Mouse (Mus musculus): Measurements from ENCODE around the gene Psma1. TPM values are rescaled to one million over a fixed set of nuclear protein-coding genes. Genes with fewer than 3 reads are reported as not detected.

Psma1 gene
- polyA plus RNA-seq, 1 experiment from 2014 or later = 242 TPM

- no peaks in the 10 kb centered on the region for H3K36me3 ChIP-seq (ENCODE audit: control insufficient read depth, insufficient read depth, low read length)
- no peaks in the 10 kb centered on the region for H3K9me3 ChIP-seq (ENCODE audit: control insufficient read depth, low read length)
- no peak overlapping the region for H3K9ac ChIP-seq (ENCODE audit: low read length)
- H3K27ac ChIP-seq (replicated peaks) = no peak overlapping the region
- H3K4me1 ChIP-seq (replicated peaks; ENCODE audit: control insufficient read depth, insufficient read depth) = no peaks in the 10 kb centered on the region
- no peak overlapping the region for H3K4me3 ChIP-seq (ENCODE audit: low read depth, low read length)
- no peak overlapping the region for H3K4me2 ChIP-seq (replicated peaks; ENCODE audit: low read depth)
- no peaks in the 10 kb centered on the region for H3K27me3 ChIP-seq (ENCODE audit: control insufficient read depth, insufficient read depth, low read length)
- ATAC-seq (ENCODE audit: low FRiP score, low TSS enrichment) (0 out of 2 replicates have a peak, but pooled peaks have one; percentile 21), DNase-seq (ENCODE audit: low spot score) (no peak)
- WGBS = 90% methylated on average over 14 of the region's 14 CpGs
- TF ChIP-seq EP300 (optimal IDR thresholded peaks at IDR 0.05) (no peak), CTCF (IDR thresholded peaks at IDR 0.05; ENCODE audit: low read depth) (no peak)
Measured at GRCm38 (mm10) chr7:114284296-114284910, 8.5 kb upstream of the Psma1 start.

- ATAC-seq (ENCODE audit: low FRiP score, low TSS enrichment) = no peak
- H3K4me2 ChIP-seq (replicated peaks; ENCODE audit: low read depth) = no peak overlapping the region
- no peaks in the 10 kb centered on the region for H3K27me3 ChIP-seq (ENCODE audit: control insufficient read depth, insufficient read depth, low read length)
- DNase-seq (ENCODE audit: low spot score) = no peak
- H3K9ac ChIP-seq (ENCODE audit: low read length) = no peak overlapping the region
- no peak overlapping the region for H3K4me3 ChIP-seq (ENCODE audit: low read depth, low read length)
- H3K36me3 ChIP-seq (ENCODE audit: control insufficient read depth, insufficient read depth, low read length) = no peaks in the 10 kb centered on the region
- no peaks in the 10 kb centered on the region for H3K4me1 ChIP-seq (replicated peaks; ENCODE audit: control insufficient read depth, insufficient read depth)
- 77% methylated on average over 9 of the region's 9 CpGs for WGBS
- H3K27ac ChIP-seq (replicated peaks) = no peak overlapping the region
- TF ChIP-seq CTCF (IDR thresholded peaks at IDR 0.05; ENCODE audit: low read depth) (no peak), EP300 (optimal IDR thresholded peaks at IDR 0.05) (no peak)
- H3K9me3 ChIP-seq (ENCODE audit: control insufficient read depth, low read length) = no peaks in the 10 kb centered on the region
Measured at GRCm38 (mm10) chr7:114283006-114283405, 7.1 kb upstream of the Psma1 start.

DNA sequence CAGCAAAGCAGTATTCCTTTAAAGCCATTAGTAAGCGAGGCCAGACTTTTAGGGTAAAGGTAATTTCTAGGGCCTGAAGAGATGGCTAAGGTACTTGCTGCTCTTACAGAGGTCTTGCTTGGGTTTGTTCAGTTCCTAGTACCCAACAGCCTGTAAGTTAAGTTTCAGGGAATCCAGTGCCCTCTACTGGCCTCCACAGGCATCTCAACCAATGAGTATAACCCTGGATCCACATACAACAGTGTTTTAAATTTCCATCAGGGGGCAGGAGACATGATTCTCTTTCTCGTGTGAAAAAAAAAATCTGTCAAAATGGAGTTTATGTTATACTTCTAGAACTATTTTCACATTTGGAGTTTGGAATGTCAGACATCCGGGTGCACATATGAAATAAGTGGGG is 5.8 kb upstream of the Psma1 start:
- H3K4me3 ChIP-seq (ENCODE audit: low read depth, low read length) = no peak overlapping the region
- WGBS = 56% methylated on average over 3 of the region's 3 CpGs
- peak; percentile 45 for DNase-seq (ENCODE audit: low spot score)

GRCm38 (mm10) chr7:114275372-114276004 is 430 bp downstream of the Psma1 start:
- Histone ChIP-seq H3K36me3 (ENCODE audit: control insufficient read depth, insufficient read depth, low read length) (no peaks in the 10 kb centered on the region), H3K27ac (replicated peaks) (peak overlapping the region; percentile 76), H3K27me3 (ENCODE audit: control insufficient read depth, insufficient read depth, low read length) (no peaks in the 10 kb centered on the region), H3K4me3 (ENCODE audit: low read depth, low read length) (peak overlapping the region; percentile 87), H3K4me1 (replicated peaks; ENCODE audit: control insufficient read depth, insufficient read depth) (no peaks in the 10 kb centered on the region), H3K9me3 (ENCODE audit: control insufficient read depth, low read length) (no peaks in the 10 kb centered on the region), H3K4me2 (replicated peaks; ENCODE audit: low read depth) (peak overlapping the region; percentile 84), H3K9ac (ENCODE audit: low read length) (peak overlapping the region; percentile 91)
- 1% methylated on average over 24 of the region's 24 CpGs for WGBS
- no peak for TF ChIP-seq CTCF (IDR thresholded peaks at IDR 0.05; ENCODE audit: low read depth)
- TF ChIP-seq EP300 (optimal IDR thresholded peaks at IDR 0.05) = no peak
- DNase-seq (ENCODE audit: low spot score) (no peak), ATAC-seq (ENCODE audit: low FRiP score, low TSS enrichment) (no peak)

More for the DNA sequence above, 5.8 kb upstream of the Psma1 start:
- 0 out of 2 replicates have a peak, but pooled peaks have one; percentile 54 for ATAC-seq (ENCODE audit: low FRiP score, low TSS enrichment)
- H3K4me1 ChIP-seq (replicated peaks; ENCODE audit: control insufficient read depth, insufficient read depth) = no peaks in the 10 kb centered on the region
- H3K4me2 ChIP-seq (replicated peaks; ENCODE audit: low read depth) = no peak overlapping the region
- TF ChIP-seq EP300 (optimal IDR thresholded peaks at IDR 0.05) = no peak
- TF ChIP-seq CTCF (IDR thresholded peaks at IDR 0.05; ENCODE audit: low read depth) = peak; percentile 73
- no peak overlapping the region for H3K9ac ChIP-seq (ENCODE audit: low read length)
- H3K9me3 ChIP-seq (ENCODE audit: control insufficient read depth, low read length) = no peaks in the 10 kb centered on the region
- no peaks in the 10 kb centered on the region for H3K36me3 ChIP-seq (ENCODE audit: control insufficient read depth, insufficient read depth, low read length)
- H3K27me3 ChIP-seq (ENCODE audit: control insufficient read depth, insufficient read depth, low read length) = no peaks in the 10 kb centered on the region
- H3K27ac ChIP-seq (replicated peaks) = no peak overlapping the region

GRCm38 (mm10) chr7:114268446-114268845 is 7.5 kb downstream of the Psma1 start:
- H3K27me3 ChIP-seq (ENCODE audit: control insufficient read depth, insufficient read depth, low read length) = no peaks in the 10 kb centered on the region
- ATAC-seq (ENCODE audit: low FRiP score, low TSS enrichment) = no peak

More at GRCm38 (mm10) chr7:114268446-114268845, 7.5 kb downstream of the Psma1 start:
- Histone ChIP-seq H3K27ac (replicated peaks) (no peak overlapping the region), H3K9ac (ENCODE audit: low read length) (no peak overlapping the region), H3K4me3 (ENCODE audit: low read depth, low read length) (no peak overlapping the region), H3K36me3 (ENCODE audit: control insufficient read depth, insufficient read depth, low read length) (peaks cover 25% of the 10 kb centered on the region), H3K4me1 (replicated peaks; ENCODE audit: control insufficient read depth, insufficient read depth) (no peaks in the 10 kb centered on the region), H3K9me3 (ENCODE audit: control insufficient read depth, low read length) (no peaks in the 10 kb centered on the region), H3K4me2 (replicated peaks; ENCODE audit: low read depth) (no peak overlapping the region)
- WGBS = 92% methylated on average over 5 of the region's 5 CpGs
- TF ChIP-seq EP300 (optimal IDR thresholded peaks at IDR 0.05) (no peak), CTCF (IDR thresholded peaks at IDR 0.05; ENCODE audit: low read depth) (no peak)
- DNase-seq (ENCODE audit: low spot score) = no peak
